8 mouse cellular contexts compared by ENCODE assay signal in genomic region chr7:105632551-105632972, GRCm38 (mm10). TPM values are rescaled to one million over a fixed set of nuclear protein-coding genes. Genes with fewer than 3 reads are reported as not detected.
A peak's percentile ranks its signal among the peaks of the same experiment; 100 is the strongest.
DNase-seq lines count a peak whose midpoint lies in the region; ATAC-seq and TF ChIP-seq lines count a peak whose summit lies in the region.

No protein-coding gene starts in this region.

- peak overlapping the region; percentile 79 for H3K4me3 ChIP-seq in heart, embryonic 10.5 days
- H3K4me3 ChIP-seq in MEL (ENCODE audit: control insufficient read depth in 1 of 2, insufficient read depth in 1 of 2, low read depth in 2 of 2, low read length in 2 of 2): peak overlapping the region; percentile 83 to 99
- peak overlapping the region; percentile 92 for H3K4me3 ChIP-seq in embryonic facial prominence, embryonic 14.5 days (ENCODE audit: low read depth, low read length)
- H3K4me3 ChIP-seq in intestine, embryonic 15.5 days (replicated peaks): peak overlapping the region; percentile 89
- peak overlapping the region; percentile 85 for H3K4me3 ChIP-seq in neural tube, embryonic 14.5 days (ENCODE audit: low read depth, low read length)

- H3K9ac ChIP-seq in MEL (ENCODE audit: control insufficient read depth, low read depth, low read length, poor library complexity, severe bottlenecking): no peak overlapping the region; the same call in 1 of the 2 replicates
- peak overlapping the region; percentile 85 for H3K9ac ChIP-seq in embryonic facial prominence, embryonic 14.5 days (ENCODE audit: low read depth, low read length)
- peak overlapping the region; percentile 78 for H3K9ac ChIP-seq in intestine, embryonic 15.5 days
- peak overlapping the region; percentile 85 for H3K9ac ChIP-seq in neural tube, embryonic 14.5 days (replicated peaks; ENCODE audit: low read depth, low read length)

- ATAC-seq in embryonic facial prominence, embryonic 14.5 days (ENCODE audit: low read depth): no peak
- ATAC-seq in intestine, embryonic 15.5 days: no peak; the same call in 1 of the 2 replicates
- ATAC-seq in neural tube, embryonic 14.5 days (ENCODE audit: low read depth): peak; percentile 3; the same call in 1 of the 2 replicates

- peak; percentile 73 for DNase-seq in heart, embryonic 10.5 days (ENCODE audit: low spot score)
- no peak for DNase-seq in heart, postnatal 14 days
- DNase-seq in MEL (ENCODE audit: low read depth, low spot score): no peak
- DNase-seq in embryonic facial prominence, embryonic 14.5 days (ENCODE audit: low spot score): no peak
- DNase-seq in adrenal gland, adult 8-10 months: no peak
- no peak for DNase-seq in MN1 (ENCODE audit: low spot score)

- no peak for TF ChIP-seq POLR2A in MEL (IDR thresholded peaks at IDR 0.05; ENCODE audit: control insufficient read depth in 1 of 2, insufficient read depth in 1 of 2, low read depth in 1 of 2, low read length in 2 of 2, poor library complexity in 1 of 2)

- peak overlapping the region; percentile 83 for H3K4me2 ChIP-seq in embryonic facial prominence, embryonic 14.5 days (ENCODE audit: low read depth, low read length)
- peak overlapping the region; percentile 91 for H3K4me2 ChIP-seq in intestine, embryonic 15.5 days (replicated peaks)
- H3K4me2 ChIP-seq in neural tube, embryonic 14.5 days (ENCODE audit: low read depth, low read length): peak overlapping the region; percentile 77

- intact Hi-C loops in heart, postnatal 14 days (cut with DNase I): loop anchor here (5.0 kb wide), 1 partner anchor 180 kb away; the partner anchor contains the start of gene Mrpl17

- no peak for TF ChIP-seq EP300 in MEL (IDR thresholded peaks at IDR 0.05; ENCODE audit: low read depth in 1 of 2, low read length in 2 of 2)

- no peaks in the 10 kb centered on the region for H3K9me3 ChIP-seq in heart, embryonic 10.5 days
- no peaks in the 10 kb centered on the region for H3K9me3 ChIP-seq in MEL (replicated peaks; ENCODE audit: insufficient read depth, low read length)
- no peaks in the 10 kb centered on the region for H3K9me3 ChIP-seq in embryonic facial prominence, embryonic 14.5 days (ENCODE audit: control insufficient read depth, low read length)
- H3K9me3 ChIP-seq in intestine, embryonic 15.5 days: no peaks in the 10 kb centered on the region
- H3K9me3 ChIP-seq in neural tube, embryonic 14.5 days (ENCODE audit: control insufficient read depth, low read length): no peaks in the 10 kb centered on the region

- H3K4me1 ChIP-seq in heart, embryonic 10.5 days: peaks cover 51% of the 10 kb centered on the region
- peaks cover 3 to 11% of the 10 kb centered on the region in 2 experiments for H3K4me1 ChIP-seq in MEL (ENCODE audit: control insufficient read depth in 1 of 2, insufficient read depth in 2 of 2, low read length in 2 of 2)
- H3K4me1 ChIP-seq in embryonic facial prominence, embryonic 14.5 days (ENCODE audit: control insufficient read depth, insufficient read depth, low read length): 0 out of 2 replicates have a peak, but pooled peaks cover 4% of the 10 kb centered on the region
- H3K4me1 ChIP-seq in intestine, embryonic 15.5 days (replicated peaks): peaks cover 18% of the 10 kb centered on the region
- H3K4me1 ChIP-seq in neural tube, embryonic 14.5 days (ENCODE audit: control insufficient read depth, insufficient read depth, low read length): peaks cover 41% of the 10 kb centered on the region

- peaks cover 2% of the 10 kb centered on the region; the same call in 1 of the 2 replicates for H3K79me2 ChIP-seq in MEL (ENCODE audit: control insufficient read depth, insufficient read depth, low read length, poor library complexity)

- H3K36me3 ChIP-seq in heart, embryonic 10.5 days: peaks cover 22% of the 10 kb centered on the region
- peaks cover 0 to 8% of the 10 kb centered on the region in 2 experiments; a peak in 2 of 4 replicates for H3K36me3 ChIP-seq in MEL (ENCODE audit: control insufficient read depth in 1 of 2, insufficient read depth in 2 of 2, low read length in 2 of 2)
- H3K36me3 ChIP-seq in embryonic facial prominence, embryonic 14.5 days (ENCODE audit: control insufficient read depth, insufficient read depth, low read length): peaks cover 24% of the 10 kb centered on the region
- H3K36me3 ChIP-seq in intestine, embryonic 15.5 days: peaks cover 10% of the 10 kb centered on the region
- H3K36me3 ChIP-seq in neural tube, embryonic 14.5 days (ENCODE audit: control insufficient read depth, insufficient read depth, low read length): peaks cover 13% of the 10 kb centered on the region

- no peak for TF ChIP-seq CTCF in MEL (IDR thresholded peaks at IDR 0.05 in 2 of 3, conservative IDR thresholded peaks at IDR 0.05 in 1 of 3; ENCODE audit: control insufficient read depth in 1 of 3, insufficient read depth in 1 of 3, low read depth in 2 of 3, low read length in 3 of 3, poor library complexity in 1 of 3, severe bottlenecking in 1 of 3)

- TF ChIP-seq RAD21 in MEL (IDR thresholded peaks at IDR 0.05; ENCODE audit: low read depth, low read length): no peak

- no peaks in the 10 kb centered on the region; the same call in 1 of the 2 replicates for H3K27me3 ChIP-seq in heart, embryonic 10.5 days (ENCODE audit: insufficient read depth, poor library complexity, severe bottlenecking)
- no peaks in the 10 kb centered on the region for H3K27me3 ChIP-seq in MEL (ENCODE audit: control insufficient read depth in 1 of 2, insufficient read depth in 2 of 2, low read length in 2 of 2)
- no peaks in the 10 kb centered on the region for H3K27me3 ChIP-seq in embryonic facial prominence, embryonic 14.5 days (replicated peaks; ENCODE audit: control insufficient read depth, insufficient read depth, low read length)
- no peaks in the 10 kb centered on the region for H3K27me3 ChIP-seq in intestine, embryonic 15.5 days (replicated peaks)
- H3K27me3 ChIP-seq in neural tube, embryonic 14.5 days (ENCODE audit: control insufficient read depth, insufficient read depth, low read length): no peaks in the 10 kb centered on the region

- WGBS in heart, embryonic 10.5 days: 17% methylated on average over 4 of the region's 4 CpGs
- 18% methylated on average over 3 of the region's 4 CpGs for WGBS in embryonic facial prominence, embryonic 14.5 days
- 17% methylated on average over 4 of the region's 4 CpGs for WGBS in intestine, embryonic 15.5 days
- 13% methylated on average over 4 of the region's 4 CpGs for WGBS in neural tube, embryonic 14.5 days

- H3K27ac ChIP-seq in heart, embryonic 10.5 days: peak overlapping the region; percentile 94
- no peak overlapping the region for H3K27ac ChIP-seq in MEL (ENCODE audit: control insufficient read depth, low read depth, low read length)
- H3K27ac ChIP-seq in embryonic facial prominence, embryonic 14.5 days (replicated peaks; ENCODE audit: low read depth, low read length): no peak overlapping the region
- no peak overlapping the region for H3K27ac ChIP-seq in intestine, embryonic 15.5 days
- peak overlapping the region; percentile 88 for H3K27ac ChIP-seq in neural tube, embryonic 14.5 days (ENCODE audit: low read depth, low read length)

RNA-seq across cellular contexts. Expression of gene Trim3, which starts 0.8 kb away (rescaled TPM):
- 30.3 and 32.6 TPM in 2 replicates for polyA plus RNA-seq in heart, embryonic 10.5 days (2016; fragmentation: Nextera tagmentation; extraction: Ambion mirVana)
- 10 to 100 TPM; 29.7 to 34.0 TPM for total RNA-seq in heart, postnatal 14 days (2021)
- 7.0 and 7.5 TPM in 2 replicates for total RNA-seq in MEL (2012; rRNA removed)
- 10 to 100 TPM in 1 of 2 experiments, not detected in 1; 15.4 TPM for polyA plus RNA-seq in MEL (2012; ENCODE audit: insufficient read depth in 1 of 2, insufficient read length in 2 of 2, low read depth in 1 of 2, low replicate concordance in 2 of 2, missing spikeins in 1 of 2)
- polyA plus RNA-seq in embryonic facial prominence, embryonic 14.5 days (2014; fragmentation: Nextera tagmentation; extraction: Ambion mirVana): 31.2 and 32.8 TPM in 2 replicates
- polyA plus RNA-seq in intestine, embryonic 15.5 days (2015; fragmentation: Nextera tagmentation; extraction: Ambion mirVana): 21.4 and 24.7 TPM in 2 replicates
- polyA plus RNA-seq in neural tube, embryonic 14.5 days (2014; fragmentation: Nextera tagmentation; extraction: Ambion mirVana): 92.3 and 93.1 TPM in 2 replicates
- total RNA-seq in adrenal gland, adult 8-10 months (2022): 10 to 100 TPM; 24.0 to 50.0 (median 38.6) TPM

RNA-seq across cellular contexts. Expression of gene Timm10b, which starts 7.3 kb away (rescaled TPM):
- 179 and 200 TPM in 2 replicates for polyA plus RNA-seq in heart, embryonic 10.5 days (2016; fragmentation: Nextera tagmentation; extraction: Ambion mirVana)
- 10 to 100 TPM; 83.7 to 94.3 TPM for total RNA-seq in heart, postnatal 14 days (2021)
- 103 and 107 TPM in 2 replicates for total RNA-seq in MEL (2012; rRNA removed)
- polyA plus RNA-seq in MEL (2012; ENCODE audit: insufficient read depth in 1 of 2, insufficient read length in 2 of 2, low read depth in 1 of 2, low replicate concordance in 2 of 2, missing spikeins in 1 of 2): 100 to 1,000 TPM in 1 of 2 experiments, not detected in 1; 135 TPM
- 183 and 216 TPM in 2 replicates for polyA plus RNA-seq in embryonic facial prominence, embryonic 14.5 days (2014; fragmentation: Nextera tagmentation; extraction: Ambion mirVana)
- 203 and 227 TPM in 2 replicates for polyA plus RNA-seq in intestine, embryonic 15.5 days (2015; fragmentation: Nextera tagmentation; extraction: Ambion mirVana)
- polyA plus RNA-seq in neural tube, embryonic 14.5 days (2014; fragmentation: Nextera tagmentation; extraction: Ambion mirVana): 155 and 163 TPM in 2 replicates
- 100 to 1,000 TPM in 3 of 4 experiments, 10 to 100 TPM in 1; 73.6 to 158 (median 103) TPM for total RNA-seq in adrenal gland, adult 8-10 months (2022)

RNA-seq across cellular contexts. Expression of gene Arfip2, which starts 7.7 kb away (rescaled TPM):
- 45.0 and 56.2 TPM in 2 replicates for polyA plus RNA-seq in heart, embryonic 10.5 days (2016; fragmentation: Nextera tagmentation; extraction: Ambion mirVana)
- total RNA-seq in heart, postnatal 14 days (2021): 10 to 100 TPM; 22.0 to 22.9 TPM
- total RNA-seq in MEL (2012; rRNA removed): 75.6 and 78.4 TPM in 2 replicates
- 100 to 1,000 TPM in 1 of 2 experiments, not detected in 1; 108 TPM for polyA plus RNA-seq in MEL (2012; ENCODE audit: insufficient read depth in 1 of 2, insufficient read length in 2 of 2, low read depth in 1 of 2, low replicate concordance in 2 of 2, missing spikeins in 1 of 2)
- 100 and 103 TPM in 2 replicates for polyA plus RNA-seq in embryonic facial prominence, embryonic 14.5 days (2014; fragmentation: Nextera tagmentation; extraction: Ambion mirVana)
- polyA plus RNA-seq in intestine, embryonic 15.5 days (2015; fragmentation: Nextera tagmentation; extraction: Ambion mirVana): 66.0 and 72.7 TPM in 2 replicates
- polyA plus RNA-seq in neural tube, embryonic 14.5 days (2014; fragmentation: Nextera tagmentation; extraction: Ambion mirVana): 84.7 and 87.5 TPM in 2 replicates
- total RNA-seq in adrenal gland, adult 8-10 months (2022): 10 to 100 TPM; 50.6 to 93.3 (median 68.0) TPM

RNA-seq across cellular contexts. Expression of gene Gm45799, which starts 7.8 kb away (rescaled TPM):
- 33.0 and 37.9 TPM in 2 replicates for polyA plus RNA-seq in heart, embryonic 10.5 days (2016; fragmentation: Nextera tagmentation; extraction: Ambion mirVana)
- total RNA-seq in heart, postnatal 14 days (2021): 1 to 10 TPM; 1.9 to 4.8 TPM
- 59.1 and 67.2 TPM in 2 replicates for total RNA-seq in MEL (2012; rRNA removed)
- polyA plus RNA-seq in MEL (2012; ENCODE audit: insufficient read depth in 1 of 2, insufficient read length in 2 of 2, low read depth in 1 of 2, low replicate concordance in 2 of 2, missing spikeins in 1 of 2): 100 to 1,000 TPM in 1 of 2 experiments, not detected in 1; 109 TPM
- polyA plus RNA-seq in embryonic facial prominence, embryonic 14.5 days (2014; fragmentation: Nextera tagmentation; extraction: Ambion mirVana): 38.5 and 40.0 TPM in 2 replicates
- 16.2 and 39.5 TPM in 2 replicates for polyA plus RNA-seq in intestine, embryonic 15.5 days (2015; fragmentation: Nextera tagmentation; extraction: Ambion mirVana)
- polyA plus RNA-seq in neural tube, embryonic 14.5 days (2014; fragmentation: Nextera tagmentation; extraction: Ambion mirVana): 6.1 and 31.1 TPM in 2 replicates
- total RNA-seq in adrenal gland, adult 8-10 months (2022): 10 to 100 TPM in 1 of 4 experiments, 1 to 10 TPM in 3; 6.4 to 14.4 (median 8.2) TPM

RNA-seq across cellular contexts. Expression of gene Dnhd1, which starts 18.1 kb away (rescaled TPM):
- polyA plus RNA-seq in heart, embryonic 10.5 days (2016; fragmentation: Nextera tagmentation; extraction: Ambion mirVana): 0.55 and 0.58 TPM in 2 replicates
- total RNA-seq in heart, postnatal 14 days (2021): under 1 TPM; 0.67 to 0.76 TPM
- 1.5 and 1.7 TPM in 2 replicates for total RNA-seq in MEL (2012; rRNA removed)
- 1 to 10 TPM in 1 of 2 experiments, not detected in 1; 2.6 TPM for polyA plus RNA-seq in MEL (2012; ENCODE audit: insufficient read depth in 1 of 2, insufficient read length in 2 of 2, low read depth in 1 of 2, low replicate concordance in 2 of 2, missing spikeins in 1 of 2)
- 0.45 and 2.3 TPM in 2 replicates for polyA plus RNA-seq in embryonic facial prominence, embryonic 14.5 days (2014; fragmentation: Nextera tagmentation; extraction: Ambion mirVana)
- 0.44 and 0.80 TPM in 2 replicates for polyA plus RNA-seq in intestine, embryonic 15.5 days (2015; fragmentation: Nextera tagmentation; extraction: Ambion mirVana)
- 2.0 and 2.8 TPM in 2 replicates for polyA plus RNA-seq in neural tube, embryonic 14.5 days (2014; fragmentation: Nextera tagmentation; extraction: Ambion mirVana)
- total RNA-seq in adrenal gland, adult 8-10 months (2022): 1 to 10 TPM; 3.1 to 5.1 (median 4.0) TPM

Comparison
In these comparisons a context has a peak if more than half of its experiments do, and no peak if none do; other contexts are left out.
1. H3K27ac ChIP-seq: peak in heart, embryonic 10.5 days (single experiment) and neural tube, embryonic 14.5 days (single experiment); none in MEL (single experiment), embryonic facial prominence, embryonic 14.5 days (single experiment) and intestine, embryonic 15.5 days (single experiment).
2. Peak in every context shown above with its lines, with median percentiles within 50 percentile points of each other: H3K4me3 ChIP-seq and H3K4me2 ChIP-seq.